Mouse (Mus musculus): ENCODE measurements around the gene Gm10295. TPM values are rescaled to one million over a fixed set of nuclear protein-coding genes. Genes with fewer than 3 reads are reported as not detected.

The Gm10295 gene
- polyA plus RNA-seq, 1 experiment = not detected

DNA sequence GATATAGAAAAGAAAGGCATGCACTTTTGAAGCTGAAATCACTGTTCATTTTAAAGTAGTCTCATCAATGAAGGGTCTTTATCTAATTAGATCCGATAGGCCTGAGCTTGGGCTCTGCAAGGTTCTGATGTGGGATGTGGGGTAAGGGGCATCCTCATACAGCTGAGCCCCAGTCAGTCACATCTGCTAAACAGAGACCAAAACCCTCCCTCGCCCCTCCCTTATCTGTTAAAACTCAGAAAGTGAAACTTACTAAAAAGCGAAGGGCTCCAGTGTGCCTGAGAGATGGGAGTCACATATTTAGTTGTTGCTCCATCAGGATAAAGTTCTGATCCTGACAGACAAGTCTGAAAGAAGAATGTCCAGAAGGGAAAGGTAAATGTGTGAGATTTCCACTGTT lies 38.9 kb downstream of the Gm10295 start:
- Histone ChIP-seq H3K36me3 (ENCODE audit: control insufficient read depth, insufficient read depth) (no peaks in the 10 kb centered on the region), H3K79me2 (ENCODE audit: control insufficient read depth, insufficient read depth) (no peaks in the 10 kb centered on the region), H3K4me2 (ENCODE audit: low read depth) (no peak overlapping the region), H3K27me3 (ENCODE audit: control insufficient read depth, insufficient read depth, insufficient read length) (no peaks in the 10 kb centered on the region), H3K4me3 (no peak overlapping the region), H3ac (ENCODE audit: control insufficient read depth, insufficient read length) (no peak overlapping the region)
- TF ChIP-seq REST (IDR thresholded peaks at IDR 0.05; ENCODE audit: insufficient read depth, insufficient read length) (no peak), USF1 (IDR thresholded peaks at IDR 0.05; ENCODE audit: low read depth) (no peak), POLR2A (IDR thresholded peaks at IDR 0.05; ENCODE audit: insufficient read length, low read depth) (no peak), SRF (IDR thresholded peaks at IDR 0.05; ENCODE audit: control insufficient read depth, insufficient read length, low read depth) (no peak), TCF12 (IDR thresholded peaks at IDR 0.05; ENCODE audit: insufficient read depth, poor library complexity, severe bottlenecking) (no peak), MYOD1 (IDR thresholded peaks at IDR 0.05; ENCODE audit: control insufficient read depth in 1 of 3, insufficient read length in 2 of 3, low read depth in 2 of 3) (no peak), CEBPB (IDR thresholded peaks at IDR 0.05; ENCODE audit: insufficient read depth, poor library complexity, severe bottlenecking) (no peak), MAX (IDR thresholded peaks at IDR 0.05; ENCODE audit: low read depth) (no peak), TCF3 (IDR thresholded peaks at IDR 0.05; ENCODE audit: insufficient read length, low read depth) (no peak), E2F4 (IDR thresholded peaks at IDR 0.05; ENCODE audit: insufficient read depth) (no peak), POLR2AphosphoS2 (IDR thresholded peaks at IDR 0.05; ENCODE audit: insufficient read length, low read depth) (no peak), MYOG (IDR thresholded peaks at IDR 0.05; ENCODE audit: control insufficient read depth in 1 of 3, insufficient read depth in 1 of 3, insufficient read length in 2 of 3, low read depth in 2 of 3) (no peak)

DNA sequence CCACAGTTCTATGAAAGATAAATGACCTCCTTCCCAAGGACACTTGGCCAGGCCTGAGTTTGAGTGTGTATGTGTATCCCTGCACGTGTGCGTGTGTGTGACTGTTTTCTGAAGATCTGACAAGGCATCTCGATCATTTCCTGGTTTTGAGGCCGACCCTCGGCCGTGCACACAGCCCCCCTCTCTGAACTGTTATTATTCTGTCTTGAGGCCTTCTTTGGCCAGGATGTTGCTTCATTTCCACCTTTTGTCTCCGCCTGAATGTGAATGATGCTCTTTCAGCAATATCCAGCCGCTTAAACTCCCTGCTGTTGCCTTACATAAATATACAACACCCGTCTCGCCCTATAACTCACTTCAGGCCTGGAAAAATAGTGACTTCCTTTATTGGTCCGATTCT lies 39.9 kb downstream of the Gm10295 start:
- Histone ChIP-seq H3K27me3 (ENCODE audit: control insufficient read depth, insufficient read depth, insufficient read length) (no peaks in the 10 kb centered on the region), H3K4me2 (ENCODE audit: low read depth) (no peak overlapping the region), H3ac (ENCODE audit: control insufficient read depth, insufficient read length) (no peak overlapping the region), H3K4me3 (no peak overlapping the region), H3K36me3 (ENCODE audit: control insufficient read depth, insufficient read depth) (no peaks in the 10 kb centered on the region), H3K79me2 (ENCODE audit: control insufficient read depth, insufficient read depth) (no peaks in the 10 kb centered on the region)
- TF ChIP-seq TCF3 (IDR thresholded peaks at IDR 0.05; ENCODE audit: insufficient read length, low read depth) (no peak), POLR2A (IDR thresholded peaks at IDR 0.05; ENCODE audit: insufficient read length, low read depth) (no peak), CEBPB (IDR thresholded peaks at IDR 0.05; ENCODE audit: insufficient read depth, poor library complexity, severe bottlenecking) (no peak)

DNA sequence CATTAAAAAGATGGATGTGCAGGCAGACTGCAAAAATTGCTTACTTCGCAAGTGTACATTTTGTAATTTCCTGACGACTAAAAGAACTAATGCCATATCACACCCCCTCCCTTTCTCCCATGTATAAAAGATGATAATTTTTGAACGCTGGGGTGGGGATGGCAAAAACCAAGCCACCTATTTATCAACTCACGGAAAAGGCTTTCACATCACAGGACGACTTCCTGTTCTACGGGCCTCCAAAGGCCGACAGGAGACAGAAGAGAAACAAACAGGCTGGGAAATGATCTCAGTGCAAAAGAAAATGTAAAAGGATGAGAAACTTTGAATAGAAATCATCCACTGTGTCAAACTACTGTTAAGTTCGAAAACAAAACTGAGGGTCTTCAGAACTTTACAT lies 43.2 kb downstream of the Gm10295 start:
- H3K4me2 ChIP-seq (ENCODE audit: low read depth) = no peak overlapping the region
- H3ac ChIP-seq (ENCODE audit: control insufficient read depth, insufficient read length) = no peak overlapping the region
- H3K79me2 ChIP-seq (ENCODE audit: control insufficient read depth, insufficient read depth) = no peaks in the 10 kb centered on the region
- no peaks in the 10 kb centered on the region for H3K36me3 ChIP-seq (ENCODE audit: control insufficient read depth, insufficient read depth)
- H3K4me3 ChIP-seq = no peak overlapping the region
- no peaks in the 10 kb centered on the region for H3K27me3 ChIP-seq (ENCODE audit: control insufficient read depth, insufficient read depth, insufficient read length)
- TF ChIP-seq TCF3 (IDR thresholded peaks at IDR 0.05; ENCODE audit: insufficient read length, low read depth) (no peak), POLR2AphosphoS2 (IDR thresholded peaks at IDR 0.05; ENCODE audit: insufficient read length, low read depth) (no peak), MYOG (IDR thresholded peaks at IDR 0.05; ENCODE audit: control insufficient read depth in 1 of 3, insufficient read depth in 1 of 3, insufficient read length in 2 of 3, low read depth in 2 of 3) (no peak), SRF (IDR thresholded peaks at IDR 0.05; ENCODE audit: control insufficient read depth, insufficient read length, low read depth) (no peak), USF1 (IDR thresholded peaks at IDR 0.05; ENCODE audit: low read depth) (no peak), CEBPB (IDR thresholded peaks at IDR 0.05; ENCODE audit: insufficient read depth, poor library complexity, severe bottlenecking) (no peak), MYOD1 (IDR thresholded peaks at IDR 0.05; ENCODE audit: control insufficient read depth in 1 of 3, insufficient read length in 2 of 3, low read depth in 2 of 3) (no peak), POLR2A (IDR thresholded peaks at IDR 0.05; ENCODE audit: insufficient read length, low read depth) (no peak), REST (IDR thresholded peaks at IDR 0.05; ENCODE audit: insufficient read depth, insufficient read length) (no peak), TCF12 (IDR thresholded peaks at IDR 0.05; ENCODE audit: insufficient read depth, poor library complexity, severe bottlenecking) (no peak), MAX (IDR thresholded peaks at IDR 0.05; ENCODE audit: low read depth) (no peak), E2F4 (IDR thresholded peaks at IDR 0.05; ENCODE audit: insufficient read depth) (no peak)

DNA sequence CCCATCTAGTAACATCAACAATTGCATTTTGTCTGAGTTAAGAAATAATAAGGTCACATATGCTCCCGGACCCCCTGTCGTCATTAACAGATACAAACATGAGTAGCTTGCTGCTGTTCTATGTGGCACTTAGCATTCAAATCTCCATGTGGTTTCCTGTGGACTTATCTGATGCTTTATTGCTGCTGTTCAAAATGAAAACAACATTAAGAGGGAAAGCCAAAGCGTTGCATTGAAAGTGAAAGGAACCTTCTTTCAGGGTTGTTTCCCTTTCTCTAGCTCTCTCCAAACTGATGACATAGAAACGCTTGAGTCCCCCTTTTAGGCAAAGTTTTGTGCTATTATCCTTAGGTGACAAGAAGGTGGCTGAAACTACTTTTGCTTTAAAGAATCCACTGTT lies 48.6 kb downstream of the Gm10295 start:
- Histone ChIP-seq H3ac (ENCODE audit: control insufficient read depth, insufficient read length) (no peak overlapping the region), H3K36me3 (ENCODE audit: control insufficient read depth, insufficient read depth) (no peaks in the 10 kb centered on the region), H3K79me2 (ENCODE audit: control insufficient read depth, insufficient read depth) (no peaks in the 10 kb centered on the region), H3K4me3 (no peak overlapping the region), H3K27me3 (ENCODE audit: control insufficient read depth, insufficient read depth, insufficient read length) (no peaks in the 10 kb centered on the region), H3K4me2 (ENCODE audit: low read depth) (peak overlapping the region; percentile 32)
- TF ChIP-seq REST (IDR thresholded peaks at IDR 0.05; ENCODE audit: insufficient read depth, insufficient read length) (no peak), MYOG (IDR thresholded peaks at IDR 0.05; ENCODE audit: control insufficient read depth in 1 of 3, insufficient read depth in 1 of 3, insufficient read length in 2 of 3, low read depth in 2 of 3) (no peak), TCF3 (IDR thresholded peaks at IDR 0.05; ENCODE audit: insufficient read length, low read depth) (no peak)
